Mouse (Mus musculus) T-helper 1 cell (primary cell): Measurements from ENCODE around the gene Cpox.

Experiments
- in situ Hi-C: fragments of 300-600 bp; cut with MboI, MseI; formaldehyde crosslinking; loops from one replicate; pipeline ENCODE4 v1.15.1; 2025; ENCODE audit warnings: high pct_unique_total_duplicates

Cpox gene

DNA sequence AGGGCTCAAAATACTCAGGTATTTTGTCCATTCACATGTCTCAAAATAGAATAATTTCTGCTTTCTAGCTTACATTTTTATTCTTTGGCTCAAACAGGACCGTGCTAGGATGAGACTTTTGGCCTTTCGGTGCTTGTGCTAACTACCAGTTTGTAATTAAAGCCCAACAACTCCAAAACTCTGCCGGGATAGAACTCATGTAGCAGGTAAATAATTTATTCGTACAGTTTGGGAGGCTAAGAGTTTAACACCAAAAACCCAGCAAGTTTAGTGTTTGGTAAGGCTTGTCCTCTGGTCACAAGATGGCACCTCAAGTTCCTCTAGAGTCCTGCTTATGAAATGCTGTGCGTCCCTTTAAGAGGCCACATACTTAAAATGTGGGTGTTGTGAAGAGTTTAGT lies 70.7 kb downstream of the Cpox start:
- in situ Hi-C loops: no loop called here

DNA sequence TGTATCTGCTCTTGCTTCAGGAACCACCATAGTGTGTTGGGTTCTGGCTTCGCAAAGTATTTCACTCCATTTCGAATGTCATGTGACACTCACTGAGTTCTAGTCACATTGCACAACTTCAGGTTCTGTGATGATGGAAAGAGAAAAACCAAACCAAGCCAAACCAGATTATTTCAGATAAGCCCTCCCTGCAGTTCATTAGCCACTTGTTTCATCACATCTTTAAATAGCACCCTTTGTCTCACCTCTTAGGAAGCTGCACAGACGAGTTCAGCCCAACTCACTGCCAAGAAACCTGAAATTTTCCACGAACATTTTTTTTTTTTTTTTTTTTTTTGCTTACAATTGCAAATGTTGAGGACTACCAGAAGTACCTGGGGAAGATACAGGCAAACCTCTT lies 76.6 kb downstream of the Cpox start:
- in situ Hi-C loops: no loop called here

DNA sequence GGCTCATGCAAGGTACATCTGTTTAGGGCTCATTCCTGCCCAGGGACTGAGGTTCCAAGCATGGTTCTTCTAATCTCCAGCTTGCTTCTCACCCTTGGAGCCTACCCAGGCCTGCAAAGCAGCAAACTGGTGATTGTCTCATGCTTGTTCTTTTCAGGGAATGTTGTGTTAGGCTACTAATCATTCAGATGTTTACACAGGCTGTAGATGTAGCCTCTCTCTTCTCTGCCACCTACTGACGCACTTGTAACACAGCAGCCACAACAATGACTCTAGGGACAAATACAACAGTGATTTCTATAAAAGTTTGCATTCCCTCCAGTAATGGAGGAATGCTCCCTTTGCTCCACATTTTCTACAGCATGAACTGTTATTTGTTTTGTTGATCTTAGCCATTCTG lies 81.2 kb downstream of the Cpox start:
- in situ Hi-C loops: loop anchor here (25.0 kb wide), 1 partner anchor 464 kb away; no protein-coding TSS in a partner anchor

GRCm38 (mm10) chr16:58756191-58756590 lies 86.1 kb downstream of the Cpox start:
- in situ Hi-C loops: loop anchor here (25.0 kb wide), 1 partner anchor 469 kb away; no protein-coding TSS in a partner anchor

- in situ Hi-C loops: loop anchor here (25.0 kb wide), 1 partner anchor 476 kb away; no protein-coding TSS in a partner anchor
These were observed 93.0 kb downstream of the Cpox start, which contains the start of gene Olfr172 for GRCm38 (mm10) chr16:58763076-58763475. Gene Olfr172 (minus strand): TSS chr16:58763176.
